Mouse (Mus musculus) thymus, postnatal 0 days (tissue): ENCODE measurements around the gene Zfp775. TPM values are rescaled to one million over a fixed set of nuclear protein-coding genes. Genes with fewer than 3 reads are reported as not detected.

Source experiments
- DNase-seq: peaks from one replicate; pipeline ENCODE4 v3.0.0-alpha.2; 2015; ENCODE audit warnings: low spot score
- polyA plus RNA-seq: library from polyadenylated mRNA; unstranded; fragments of >200 nt; fragmentation: Nextera tagmentation; extraction: Ambion mirVana; gene quantifications from 2 replicates; pipeline ENCODE4 v1.2.1, GENCODE M21; 2015

Gene Zfp775
- polyA plus RNA-seq = 6.8 and 6.9 TPM in 2 replicates

- peak; percentile 92 for DNase-seq
These were observed at the start of gene Zfp775 for GRCm38 (mm10) chr6:48601271-48602079. Zfp775 (plus strand) TSS chr6:48602063.

DNA sequence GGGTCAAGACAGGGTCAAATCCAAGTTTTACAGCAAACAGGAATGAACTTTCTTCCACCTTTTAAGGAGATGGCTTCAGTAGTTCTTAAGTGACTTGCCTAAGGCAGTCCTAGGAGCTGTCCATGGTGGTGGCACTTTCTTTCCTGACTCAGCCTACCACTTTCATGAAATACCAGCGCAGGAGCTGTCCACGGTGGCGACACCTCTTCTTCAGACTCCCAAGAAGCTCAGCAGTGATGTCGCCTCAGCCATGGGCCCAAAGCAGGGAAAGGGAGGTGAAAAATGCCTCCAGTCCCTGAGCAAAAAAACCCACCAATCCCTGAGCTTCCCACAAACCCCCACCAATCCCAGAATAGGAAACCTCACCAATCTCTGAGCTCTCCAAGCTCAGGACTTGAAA is 48.9 kb upstream of the Zfp775 start:
- DNase-seq = peak; percentile 72

DNA sequence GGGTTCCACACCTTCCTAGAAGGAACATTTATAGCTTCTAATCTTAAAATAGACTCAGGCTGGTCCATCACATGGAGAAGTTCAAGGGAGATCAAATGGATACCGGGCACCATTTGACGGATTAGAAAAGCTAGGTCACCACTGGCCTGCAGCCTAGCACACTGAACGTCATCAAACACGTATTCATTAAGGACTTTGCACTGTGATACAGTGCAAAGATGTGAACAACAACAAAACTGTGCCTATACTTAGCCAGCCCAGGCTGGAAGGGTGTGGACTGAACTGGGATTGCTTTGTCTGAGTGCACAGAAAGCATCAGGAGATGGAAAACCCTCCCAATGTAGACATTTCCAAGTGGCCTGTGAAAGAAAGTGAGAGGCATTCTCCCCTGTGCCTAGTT is 48.0 kb upstream of the Zfp775 start:
- no peak for DNase-seq

DNA sequence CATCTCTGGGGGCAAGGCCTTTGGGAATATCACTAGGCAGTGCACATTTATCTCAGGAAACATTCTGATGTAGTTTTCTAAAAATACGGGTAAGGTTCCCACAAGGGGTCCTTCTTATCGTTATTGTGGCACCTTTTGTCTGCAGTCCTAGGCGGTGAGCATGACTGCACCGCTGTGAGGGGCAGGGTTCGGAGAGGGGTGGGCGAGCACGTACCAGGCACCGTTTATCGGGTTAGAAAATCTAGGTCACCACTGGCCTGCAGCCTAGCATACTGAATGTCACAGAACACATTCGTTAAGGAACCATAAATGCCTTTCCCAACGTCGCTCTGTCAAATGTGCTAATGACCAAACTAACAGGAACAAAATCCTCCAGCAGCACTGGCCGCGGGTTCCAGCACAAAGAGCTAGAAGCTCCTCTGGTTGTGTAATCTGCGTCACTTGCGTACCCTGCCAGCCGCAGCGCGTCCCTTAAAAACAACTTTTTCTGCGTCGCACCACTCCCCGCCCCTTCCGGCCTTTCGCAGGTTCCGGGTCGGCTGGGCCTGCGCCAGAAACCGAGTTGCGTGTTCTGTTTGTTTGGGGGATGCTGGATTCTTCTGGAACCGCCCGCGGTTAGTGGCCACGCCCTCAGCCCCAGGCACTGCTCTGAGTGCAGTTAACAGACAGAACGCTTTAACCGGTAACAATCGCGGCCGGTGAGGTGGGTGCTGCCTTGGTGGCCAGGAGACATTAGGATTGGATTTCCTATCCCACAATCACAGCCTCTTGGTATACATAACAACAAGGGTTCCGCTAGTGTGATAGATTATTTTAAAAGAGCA is 47.4 kb upstream of the Zfp775 start, which contains the start of gene Lrrc61:
Gene Lrrc61 (plus strand): TSS at position 517 of the 824 bp plus-strand sequence.
- peak; percentile 94 for DNase-seq

GRCm38 (mm10) chr6:48555104-48555890 is 46.6 kb upstream of the Zfp775 start:
- DNase-seq = peak; percentile 63

DNA sequence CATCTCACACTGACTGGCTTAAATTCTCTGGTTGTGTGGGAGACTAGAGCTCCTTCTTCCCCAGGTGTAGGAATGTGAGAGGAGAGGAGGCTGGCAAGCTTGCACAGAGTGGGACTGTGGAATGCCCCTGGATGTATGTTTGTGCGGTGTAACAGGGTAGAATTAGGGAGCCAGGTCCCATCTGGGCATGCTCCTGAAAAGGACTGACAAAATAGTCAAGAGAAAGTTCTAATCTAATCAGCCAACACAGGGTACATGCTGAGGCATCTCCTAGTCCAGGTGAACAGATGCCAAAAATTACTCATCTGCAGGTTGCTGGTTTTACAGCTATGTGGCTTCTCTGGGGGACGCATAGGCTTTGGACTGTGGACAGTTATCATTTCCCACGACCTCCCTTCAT is 45.9 kb upstream of the Zfp775 start:
- DNase-seq = no peak

GRCm38 (mm10) chr6:48565693-48566310 is 36.1 kb upstream of the Zfp775 start:
- no peak for DNase-seq

- no peak for DNase-seq
These were observed 35.6 kb upstream of the Zfp775 start for GRCm38 (mm10) chr6:48566312-48566711.

DNA sequence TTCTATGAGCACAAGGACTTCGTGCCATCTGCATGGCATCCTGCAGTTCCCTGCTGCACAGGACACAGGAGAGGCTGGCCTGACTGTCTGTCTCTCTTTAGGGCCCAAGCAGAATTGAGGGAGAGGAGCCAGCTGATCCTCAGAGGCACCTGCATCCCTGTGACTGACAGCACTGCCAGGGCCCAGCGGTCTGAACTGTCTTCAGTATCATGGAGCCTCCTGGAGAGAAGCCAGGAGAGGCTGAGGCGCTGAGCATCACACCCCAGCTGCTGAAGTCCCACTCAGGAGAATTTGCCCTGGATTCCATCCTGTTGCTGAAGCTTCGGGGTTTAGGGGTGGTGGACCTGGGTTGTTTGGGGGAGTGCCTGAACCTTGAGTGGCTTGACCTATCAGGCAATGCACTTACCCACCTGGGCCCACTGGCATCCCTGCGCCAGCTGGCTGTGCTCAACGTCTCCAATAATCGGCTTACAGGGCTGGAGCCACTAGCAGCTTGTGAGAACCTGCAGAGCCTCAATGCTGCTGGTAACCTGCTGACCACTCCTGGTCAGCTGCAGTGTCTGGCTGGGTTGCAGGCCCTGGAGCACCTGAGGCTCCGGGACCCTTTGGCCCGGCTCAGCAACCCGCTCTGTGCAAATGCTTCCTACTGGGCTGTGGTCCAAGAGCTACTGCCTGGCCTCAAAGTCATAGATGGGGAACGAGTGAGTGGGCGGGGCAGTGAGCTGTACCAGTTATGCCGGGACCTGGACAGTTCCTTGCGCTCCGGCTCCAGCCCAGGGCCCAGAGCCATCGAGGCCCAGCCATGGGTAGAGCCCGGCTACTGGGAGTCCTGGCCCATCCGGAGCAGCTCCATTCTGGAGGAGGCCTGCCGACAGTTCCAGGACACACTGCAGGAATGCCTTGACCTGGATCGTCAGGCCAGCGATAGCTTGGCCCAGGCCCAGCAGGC is 33.6 kb upstream of the Zfp775 start:
- no peak for DNase-seq

- DNase-seq = no peak
These were observed 32.6 kb upstream of the Zfp775 start for GRCm38 (mm10) chr6:48569065-48569807.

DNA sequence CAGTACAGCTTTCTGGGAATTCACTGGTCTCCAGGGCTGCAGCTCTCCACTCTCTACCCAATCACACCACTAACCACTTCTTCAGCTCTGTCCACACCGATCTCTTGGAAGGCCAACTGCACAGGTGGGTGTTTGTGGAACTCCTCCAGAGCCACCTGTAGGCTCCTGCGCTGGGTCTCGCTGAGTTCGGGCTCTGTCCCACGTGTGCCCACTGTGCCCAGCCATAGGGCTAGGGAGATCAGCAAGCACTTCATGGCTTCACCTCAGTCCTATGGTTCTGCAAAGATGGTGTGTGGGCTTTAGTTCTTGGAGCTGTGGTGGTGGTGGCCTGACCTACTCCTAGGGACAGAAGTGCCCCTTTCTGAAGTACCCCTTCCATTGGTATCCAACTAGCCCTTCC is 29.8 kb upstream of the Zfp775 start:
- no peak for DNase-seq

DNA sequence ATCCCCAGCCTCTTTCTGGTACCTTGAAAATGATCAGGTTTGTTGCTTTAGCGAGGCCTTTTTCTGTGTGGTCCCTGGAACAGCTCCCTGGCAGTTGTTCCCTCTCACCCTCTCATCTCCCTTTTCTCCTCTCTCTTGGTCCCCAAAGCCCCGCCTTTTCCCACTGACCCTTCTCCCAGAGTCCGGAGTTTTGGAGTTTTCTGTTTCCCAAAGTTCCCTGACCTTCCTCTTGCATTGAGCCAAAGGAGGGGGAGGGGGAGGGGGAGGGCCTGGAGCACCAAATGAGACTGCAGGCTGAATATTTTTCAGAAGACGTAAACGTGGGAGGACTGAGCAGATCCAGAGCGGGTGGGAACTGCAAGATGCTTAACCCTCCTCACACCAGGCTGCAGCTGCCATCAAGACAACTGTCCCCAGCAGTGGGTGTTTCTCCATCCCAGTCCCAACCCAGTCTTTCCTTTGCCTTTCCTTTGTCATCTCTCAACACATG is 29.2 kb upstream of the Zfp775 start, which contains the start of gene Rarres2:
Gene Rarres2 (minus strand): TSS at position 218 of the 490 bp plus-strand sequence.
- DNase-seq = no peak

DNA sequence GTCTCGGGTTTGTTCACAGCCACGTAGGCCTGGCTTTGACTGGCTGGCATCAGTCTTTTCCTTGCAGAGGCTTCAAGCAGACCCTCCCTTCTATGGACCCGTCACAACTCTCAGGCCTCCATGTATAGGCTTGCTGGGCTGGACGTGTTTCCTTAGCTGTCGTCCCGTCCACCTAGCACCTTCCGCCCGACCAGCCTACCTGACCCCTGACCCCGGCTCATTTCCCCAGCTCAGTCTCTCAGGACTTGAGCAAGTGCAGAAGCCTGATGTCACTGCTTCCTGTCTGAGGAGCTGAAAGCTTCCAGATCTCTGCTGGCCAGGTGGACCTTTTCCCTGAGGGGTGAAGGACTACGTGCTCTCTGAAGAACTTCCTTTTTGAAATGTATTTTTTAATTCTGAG is 28.6 kb upstream of the Zfp775 start:
- DNase-seq = no peak

DNA sequence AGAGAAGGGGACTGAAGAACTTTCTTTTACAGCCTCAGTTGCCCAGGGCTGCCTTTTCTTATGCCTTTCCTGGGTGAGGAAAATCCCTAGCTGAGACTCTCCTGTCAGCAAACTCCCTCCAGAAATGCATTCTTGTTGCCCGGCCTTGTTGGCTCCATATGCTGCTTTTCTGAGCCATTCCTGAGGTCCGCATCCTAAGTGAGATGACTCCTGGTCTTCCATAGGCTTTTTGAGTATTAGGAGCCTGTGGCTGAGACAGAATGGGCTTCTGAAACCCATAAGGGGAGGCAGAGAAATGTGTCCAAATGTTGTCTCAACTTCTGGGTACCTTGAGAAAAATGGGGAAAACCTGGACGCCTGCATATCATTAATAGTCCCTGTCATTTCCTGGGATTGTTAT is 27.9 kb upstream of the Zfp775 start:
- no peak for DNase-seq

GRCm38 (mm10) chr6:48578736-48579135 is 23.1 kb upstream of the Zfp775 start:
- DNase-seq = no peak

DNA sequence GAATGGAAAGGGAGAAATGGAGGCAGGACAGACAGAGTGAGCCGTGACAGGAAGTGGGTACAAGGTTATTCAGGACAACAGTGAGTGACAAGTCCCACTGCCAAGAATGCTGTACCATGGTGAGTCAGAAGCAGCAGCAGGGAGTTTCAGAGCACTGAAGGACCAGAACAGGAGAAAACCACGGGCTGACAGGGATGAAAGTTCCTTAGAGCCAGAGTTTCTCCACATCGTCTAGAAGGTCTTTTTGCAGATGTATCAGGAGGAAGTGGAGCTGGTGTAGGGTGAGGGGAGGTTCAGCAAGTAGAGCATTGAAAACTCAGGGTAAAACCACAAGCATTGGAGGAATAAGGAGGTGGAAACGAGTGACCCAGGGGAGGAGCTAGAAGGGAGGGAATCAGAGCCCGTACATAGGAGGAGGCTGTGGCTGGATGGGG is 22.6 kb upstream of the Zfp775 start:
- DNase-seq = no peak

- DNase-seq = no peak
These were observed 20.6 kb upstream of the Zfp775 start for GRCm38 (mm10) chr6:48581257-48581656.

DNA sequence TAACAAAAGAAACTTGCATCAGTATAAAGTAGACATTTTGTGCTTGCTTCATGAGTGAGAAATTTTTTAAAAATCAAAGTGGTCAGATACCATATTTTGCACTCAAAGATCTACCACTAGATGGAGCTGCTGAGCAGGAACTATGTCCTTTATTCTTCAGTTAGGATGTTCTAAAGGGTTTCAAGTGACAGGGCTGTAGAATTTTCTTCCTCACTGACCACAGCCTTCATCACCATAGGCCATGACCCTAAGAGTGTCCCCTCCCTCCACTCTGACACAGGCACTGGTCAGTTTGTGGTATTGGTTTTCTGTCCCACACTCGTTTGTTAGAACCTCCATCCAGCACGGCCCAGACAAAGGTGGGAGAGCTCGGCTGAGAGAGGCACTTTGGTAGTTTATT is 19.8 kb upstream of the Zfp775 start:
- DNase-seq = peak; percentile 66
